In the genomic region with DNA sequence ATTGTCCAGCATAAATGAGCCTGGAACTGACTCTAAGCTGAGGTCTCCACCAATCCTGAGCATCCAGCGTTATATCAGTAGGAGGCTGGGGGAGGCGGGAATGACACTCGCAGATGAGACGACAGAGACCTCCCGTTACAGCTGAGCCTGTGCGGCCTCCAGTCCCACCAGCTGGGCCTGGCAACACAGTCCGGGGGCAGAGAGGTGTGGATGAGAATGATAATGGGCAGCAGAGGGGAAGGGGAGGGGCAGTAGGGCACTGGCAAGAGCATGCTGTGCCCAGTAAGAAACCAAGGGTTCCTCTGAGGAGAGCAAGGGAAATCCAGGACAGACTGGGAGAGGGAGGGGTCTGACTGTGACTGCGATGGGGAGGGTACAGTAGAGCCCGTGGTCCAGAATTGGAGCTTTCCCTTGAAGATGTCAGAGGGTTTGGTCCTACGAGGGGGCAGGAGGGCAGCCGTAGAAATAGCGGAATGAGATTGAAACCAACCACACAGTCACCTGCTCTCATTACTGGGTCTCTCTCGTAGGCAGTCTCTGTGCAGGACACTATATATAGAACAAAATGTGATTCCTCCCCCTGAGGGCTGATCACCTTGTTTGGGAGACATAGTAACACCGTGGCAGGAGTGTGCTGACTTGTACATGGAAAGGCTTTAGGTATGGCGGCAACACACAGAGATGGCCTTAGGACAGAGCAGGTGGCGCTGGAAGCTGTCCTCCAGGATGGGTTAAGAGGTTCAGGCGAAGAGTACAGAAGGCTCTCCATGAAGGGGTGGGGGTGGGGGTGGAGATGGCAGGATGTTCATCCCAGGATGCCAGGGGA, we compare ENCODE assay signal across 18 mouse cellular contexts. TPM values are rescaled to one million over a fixed set of nuclear protein-coding genes. Genes with fewer than 3 reads are reported as not detected.
A peak's percentile ranks its signal among the peaks of the same experiment; 100 is the strongest.
DNase-seq lines count a peak whose midpoint lies in the region; ATAC-seq and TF ChIP-seq lines count a peak whose summit lies in the region.
"Had no signal": no experiment of that assay in that cellular context is flagged by ENCODE, and none has a peak within 500 bp of the region (broad histone marks: within the 10 kb centered on the region; RNA-seq: fewer than 3 reads in every experiment).

No protein-coding gene starts in this region.

- TF ChIP-seq CTCF in brain, embryonic 14.5 days (IDR thresholded peaks at IDR 0.05; ENCODE audit: borderline replicate concordance, extremely low read depth, insufficient read depth, insufficient read length) = no peak

- no peak for DNase-seq in heart, postnatal 4 days
- peak; percentile 70 for DNase-seq in brain, embryonic 14.5 days (ENCODE audit: low read depth)
- peak; percentile 61 to 65 for DNase-seq in cerebellum, postnatal 14 days
- DNase-seq in limb, embryonic 10.5 days (ENCODE audit: low spot score) = no peak
- DNase-seq in thymus, postnatal 10 days (ENCODE audit: low spot score in 2 of 2) = no peak
- DNase-seq in spleen, postnatal 14 days (ENCODE audit: low spot score in 2 of 2) = no peak
- no peak for DNase-seq in spleen, postnatal 36 days (ENCODE audit: low spot score in 2 of 2)
- DNase-seq: adrenal gland, postnatal 10 days; kidney, adult 11 months; liver, embryonic 13.5 days; right cerebral cortex, postnatal 14 days had no signal

- WGBS in heart, embryonic 13.5 days = 40% methylated on average over 17 of the region's 17 CpGs
- WGBS in limb, embryonic 10.5 days = 61% methylated on average over 17 of the region's 17 CpGs

- H3K4me1 ChIP-seq in heart, embryonic 13.5 days = peaks cover 47% of the 10 kb centered on the region
- H3K4me1 ChIP-seq in limb, embryonic 10.5 days = peaks cover 56% of the 10 kb centered on the region

- no peak overlapping the region for H3K27ac ChIP-seq in heart, embryonic 13.5 days (replicated peaks)
- H3K27ac ChIP-seq in limb, embryonic 10.5 days = peak overlapping the region; percentile 9; the same call in 1 of the 2 replicates
- H3K27ac ChIP-seq: liver, embryonic 13.5 days; macrophage; stomach, postnatal 0 days had no signal

- no peak for ATAC-seq in heart, embryonic 13.5 days (ENCODE audit: extremely low read depth, insufficient number of reproducible peaks, low FRiP score, low TSS enrichment)

- no peaks in the 10 kb centered on the region for H3K36me3 ChIP-seq in heart, embryonic 13.5 days
- H3K36me3 ChIP-seq in limb, embryonic 10.5 days = no peaks in the 10 kb centered on the region
- H3K36me3 ChIP-seq: liver, embryonic 13.5 days had no signal

- no peak overlapping the region for H3K4me3 ChIP-seq in heart, embryonic 13.5 days
- no peak overlapping the region for H3K4me3 ChIP-seq in limb, embryonic 10.5 days
- H3K4me3 ChIP-seq: liver, embryonic 13.5 days had no signal

- H3K9me3 ChIP-seq in heart, embryonic 13.5 days = no peaks in the 10 kb centered on the region
- H3K9me3 ChIP-seq in limb, embryonic 10.5 days (replicated peaks) = no peaks in the 10 kb centered on the region
- H3K9me3 ChIP-seq: liver, embryonic 13.5 days had no signal

- no peak overlapping the region; the same call in 1 of the 2 replicates for H3K9ac ChIP-seq in heart, embryonic 13.5 days
- H3K9ac ChIP-seq: liver, embryonic 13.5 days had no signal

- H3K4me2 ChIP-seq in heart, embryonic 13.5 days = peak overlapping the region; percentile 22; the same call in 1 of the 2 replicates
- H3K4me2 ChIP-seq: liver, embryonic 13.5 days had no signal

- TF ChIP-seq POLR2A in brain, embryonic 14.5 days (IDR thresholded peaks at IDR 0.05; ENCODE audit: borderline replicate concordance, extremely low read depth, insufficient read depth, insufficient read length, poor library complexity, severe bottlenecking) = no peak

- peaks cover 82% of the 10 kb centered on the region for H3K27me3 ChIP-seq in heart, embryonic 13.5 days (replicated peaks)
- H3K27me3 ChIP-seq in limb, embryonic 10.5 days (ENCODE audit: low read depth, poor library complexity, severe bottlenecking) = peaks cover 85% of the 10 kb centered on the region

RNA-seq across cellular contexts. Expression of a gene that starts 1.7 kb away (rescaled TPM):
- not detected in 2 replicates for polyA plus RNA-seq in heart, embryonic 13.5 days (2015; fragmentation: Nextera tagmentation; extraction: Ambion mirVana)
- not detected for total RNA-seq in heart, postnatal 4 days (2021)
- polyA plus RNA-seq in brain, embryonic 14.5 days (2012; rRNA removed) = 2.8 and 4.4 TPM in 2 replicates
- polyA plus RNA-seq in limb, embryonic 10.5 days (2016; fragmentation: Nextera tagmentation; extraction: Ambion mirVana) = not detected in 2 replicates
- total RNA-seq: adrenal gland, postnatal 10 days; CH12.LX; gastrocnemius, adult 18-20 months; layer of hippocampus, adult 18-20 months had no signal
- polyA plus RNA-seq: heart, embryonic 16.5 days; liver, embryonic 13.5 days; macrophage; stomach, postnatal 0 days had no signal

RNA-seq across cellular contexts. Expression of a gene that starts 8.9 kb away (rescaled TPM):
- polyA plus RNA-seq in heart, embryonic 13.5 days (2015; fragmentation: Nextera tagmentation; extraction: Ambion mirVana) = 0.43 and 0.67 TPM in 2 replicates
- under 1 TPM in 1 of 2 experiments, not detected in 1; 0.57 TPM for total RNA-seq in heart, postnatal 4 days (2021)
- polyA plus RNA-seq in brain, embryonic 14.5 days (2012; rRNA removed) = 1.1 and 1.7 TPM in 2 replicates
- polyA plus RNA-seq in limb, embryonic 10.5 days (2016; fragmentation: Nextera tagmentation; extraction: Ambion mirVana) = not detected in 2 replicates
- total RNA-seq: CH12.LX; layer of hippocampus, adult 18-20 months had no signal
- polyA plus RNA-seq: macrophage had no signal

RNA-seq across cellular contexts. Expression of a gene that starts 20.6 kb away (rescaled TPM):
- polyA plus RNA-seq in heart, embryonic 13.5 days (2015; fragmentation: Nextera tagmentation; extraction: Ambion mirVana) = not detected in 2 replicates
- not detected for total RNA-seq in heart, postnatal 4 days (2021)
- 0.07 and 0.08 TPM in 2 replicates for polyA plus RNA-seq in brain, embryonic 14.5 days (2012; rRNA removed)
- not detected in 2 replicates for polyA plus RNA-seq in limb, embryonic 10.5 days (2016; fragmentation: Nextera tagmentation; extraction: Ambion mirVana)
- total RNA-seq: CH12.LX; gastrocnemius, adult 18-20 months; layer of hippocampus, adult 18-20 months had no signal
- polyA plus RNA-seq: liver, embryonic 13.5 days; macrophage; stomach, postnatal 0 days had no signal

RNA-seq across cellular contexts. Expression of a gene that starts 52.0 kb away (rescaled TPM):
- polyA plus RNA-seq in heart, embryonic 13.5 days (2015; fragmentation: Nextera tagmentation; extraction: Ambion mirVana) = 119 and 125 TPM in 2 replicates
- 10 to 100 TPM; 88.5 to 98.7 TPM for total RNA-seq in heart, postnatal 4 days (2021)
- 83.0 and 118 TPM in 2 replicates for polyA plus RNA-seq in brain, embryonic 14.5 days (2012; rRNA removed)
- 128 and 138 TPM in 2 replicates for polyA plus RNA-seq in limb, embryonic 10.5 days (2016; fragmentation: Nextera tagmentation; extraction: Ambion mirVana)

Comparison
In these comparisons a context has a peak if more than half of its experiments do, and no peak if none do; other contexts are left out.
1. DNase-seq: peak in brain, embryonic 14.5 days (single experiment) and cerebellum, postnatal 14 days (2 of 2); none in heart, postnatal 4 days (single experiment), limb, embryonic 10.5 days (single experiment), thymus, postnatal 10 days (0 of 2), spleen, postnatal 14 days (0 of 2) and spleen, postnatal 36 days (0 of 2).